Mouse (Mus musculus) lung, adult 2 months (tissue): ENCODE measurements around the gene Vsir. TPM values are rescaled to one million over a fixed set of nuclear protein-coding genes. Genes with fewer than 3 reads are reported as not detected.
A peak's percentile ranks its signal among the peaks of the same experiment; 100 is the strongest.

Experiments
- DNase-seq: peaks from one replicate; pipeline ENCODE4 v3.0.0; 2022
- H3K4me1 ChIP-seq: fragments of 200-500 bp; 2 replicates; pipeline ENCODE4 v1.6.1; 2011; ENCODE audit warnings: low read length; ENCODE audit not compliant: control insufficient read depth, insufficient read depth
- H3K4me3 ChIP-seq: fragments of 200-500 bp; replicated peaks from 2 replicates; pipeline ENCODE3; 2011; ENCODE audit warnings: low read depth, mild to moderate bottlenecking, control low read depth, low read length; ENCODE audit errors: extremely low read depth
- CTCF ChIP-seq: fragments of 200-500 bp; IDR thresholded peaks from 2 replicates; pipeline ENCODE4 v1.5.1; 2011; ENCODE audit warnings: mild to moderate bottlenecking, low read length, control low read depth; ENCODE audit not compliant: insufficient read depth
- POLR2A ChIP-seq: fragments of 200-500 bp; IDR thresholded peaks from 2 replicates; pipeline ENCODE4 v1.6.1; 2011; ENCODE audit warnings: low read depth, mild to moderate bottlenecking, control low read depth, low read length, borderline replicate concordance; ENCODE audit errors: extremely low read depth
- WGBS: fragments of 180-500 bp; shearing (Covaris S2); methylation state at CpG from one replicate; pipeline ENCODE4 v1.1.7; 2018; 5-methylcytosine and 5-hydroxymethylcytosine counted together
- polyA plus RNA-seq: library from polyadenylated mRNA; depleted of rRNA; stranded (reverse); fragments of >200 nt; gene quantifications from 2 replicates; pipeline ENCODE4 v1.2.3, GENCODE M21; 2012; rRNA removed

The Vsir gene
- polyA plus RNA-seq = 87.9 and 105 TPM in 2 replicates

- TF ChIP-seq CTCF (peak; percentile 52), POLR2A (peak; percentile 79; the same call in 1 of the 2 replicates)
- peak; percentile 85 for DNase-seq
- Histone ChIP-seq H3K4me3 (peak within 1 kb of the TSS; percentile 77), H3K4me1 (peaks cover 20% of the 10 kb centered on the region)
- WGBS = under 1% methylated on average over 37 of the region's 37 CpGs
Observed at GRCm38 (mm10) chr10:60346701-60347405, at the start of gene Vsir. Gene Vsir (plus strand): TSS chr10:60346851.

GRCm38 (mm10) chr10:60299636-60300035, 47.0 kb upstream of the Vsir start:
- no peak for TF ChIP-seq CTCF
- TF ChIP-seq POLR2A = no peak
- Histone ChIP-seq H3K4me1 (no peaks in the 10 kb centered on the region), H3K4me3 (no peak overlapping the region)
- over 99% methylated on average over 12 of the region's 12 CpGs for WGBS
- DNase-seq = no peak

GRCm38 (mm10) chr10:60303419-60303818, 43.2 kb upstream of the Vsir start:
- no peak for TF ChIP-seq CTCF
- TF ChIP-seq POLR2A = no peak
- Histone ChIP-seq H3K4me3 (no peak overlapping the region), H3K4me1 (no peaks in the 10 kb centered on the region)
- WGBS = 83% methylated on average over 17 of the region's 17 CpGs
- DNase-seq = no peak

GRCm38 (mm10) chr10:60304854-60305628, 41.6 kb upstream of the Vsir start:
- Histone ChIP-seq H3K4me3 (no peak overlapping the region), H3K4me1 (no peaks in the 10 kb centered on the region)
- WGBS = 62% methylated on average over 15 of the region's 15 CpGs
- DNase-seq = peak; percentile 63
- TF ChIP-seq POLR2A = no peak
- TF ChIP-seq CTCF = peak; percentile 83

GRCm38 (mm10) chr10:60310629-60311028, 36.0 kb upstream of the Vsir start:
- Histone ChIP-seq H3K4me1 (no peaks in the 10 kb centered on the region), H3K4me3 (no peak overlapping the region)
- 92% methylated on average over 13 of the region's 13 CpGs for WGBS
- DNase-seq = no peak
- TF ChIP-seq POLR2A = no peak
- TF ChIP-seq CTCF = no peak

GRCm38 (mm10) chr10:60313606-60314005, 33.0 kb upstream of the Vsir start:
- TF ChIP-seq POLR2A (no peak), CTCF (no peak)
- WGBS = 85% methylated on average over 5 of the region's 5 CpGs
- no peak for DNase-seq
- H3K4me3 ChIP-seq = no peak overlapping the region
- H3K4me1 ChIP-seq = no peaks in the 10 kb centered on the region

GRCm38 (mm10) chr10:60316166-60316565, 30.5 kb upstream of the Vsir start:
- Histone ChIP-seq H3K4me1 (no peaks in the 10 kb centered on the region), H3K4me3 (no peak overlapping the region)
- TF ChIP-seq POLR2A (no peak), CTCF (no peak)
- 82% methylated on average over 4 of the region's 4 CpGs for WGBS
- DNase-seq = no peak

- 42% methylated on average over 11 of the region's 11 CpGs for WGBS
- Histone ChIP-seq H3K4me1 (no peaks in the 10 kb centered on the region), H3K4me3 (no peak overlapping the region)
- DNase-seq = no peak
- TF ChIP-seq POLR2A = no peak
- no peak for TF ChIP-seq CTCF
Observed at GRCm38 (mm10) chr10:60328963-60329650, 17.5 kb upstream of the Vsir start.

- H3K4me3 ChIP-seq = no peak overlapping the region
- no peak for TF ChIP-seq POLR2A
- H3K4me1 ChIP-seq = no peaks in the 10 kb centered on the region
- DNase-seq = no peak
- 67% methylated on average over 7 of the region's 7 CpGs for WGBS
Observed at GRCm38 (mm10) chr10:60334583-60334982, 12.1 kb upstream of the Vsir start.
